Mouse (Mus musculus): Measurements from ENCODE around the gene Tnmd. TPM values are rescaled to one million over a fixed set of nuclear protein-coding genes. Genes with fewer than 3 reads are reported as not detected.

Gene Tnmd
- total RNA-seq (2023), result not detected

GRCm38 (mm10) chrX:133850680-133851079 lies at the start of gene Tnmd:
Tnmd (plus strand) TSS chrX:133850980.

DNA sequence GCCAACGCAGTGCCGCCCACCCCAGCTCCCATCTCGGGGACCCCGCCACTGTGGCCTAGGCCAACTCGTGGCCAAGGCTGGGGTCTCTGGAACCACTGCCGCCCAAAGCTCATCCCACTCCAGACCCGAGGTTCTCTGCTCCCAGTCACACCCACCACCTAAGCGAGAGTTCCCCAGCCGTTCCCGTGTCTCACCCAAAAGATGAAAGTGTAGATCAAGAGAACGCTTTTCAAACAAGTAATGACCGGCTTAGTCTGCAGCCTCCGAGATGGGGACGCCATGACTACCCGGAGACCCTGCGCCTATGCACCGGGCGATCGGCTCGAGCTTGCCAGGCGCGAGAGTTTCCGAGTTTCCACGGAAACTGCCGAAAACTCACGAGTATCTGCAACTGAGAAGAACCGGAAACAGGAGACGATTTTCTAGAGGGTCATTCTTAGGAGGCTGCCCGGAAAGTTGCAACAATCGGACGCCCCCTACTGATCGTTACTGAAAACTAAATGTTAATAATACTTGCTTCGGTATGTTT lies 47.3 kb downstream of the Tnmd start, which contains the start of gene Tspan6:
TSS of gene Tspan6 (minus strand) at position 416 of the 529 bp plus-strand sequence.

GRCm38 (mm10) chrX:133908261-133908660 lies 57.5 kb downstream of the Tnmd start, which contains the start of gene Srpx2:
Srpx2 (plus strand) TSS chrX:133908426.

Other genes starting within 250 kb of the Tnmd start
- gene Pcdh19, start 162.0 kb upstream of the Tnmd start, total RNA-seq (2023), result not detected
- gene Tspan6, start 47.4 kb downstream of the Tnmd start, total RNA-seq (2023), result under 1 TPM; 0.57 to 0.71 TPM
- under 1 TPM in 1 of 2 experiments, not detected in 1; 0.15 TPM for gene Srpx2, start 57.4 kb downstream of the Tnmd start, total RNA-seq (2023)
- gene Sytl4, start 130.8 kb downstream of the Tnmd start, total RNA-seq (2023), result under 1 TPM; 0.37 to 0.38 TPM
- gene Cstf2, start 208.2 kb downstream of the Tnmd start, total RNA-seq (2023), result 10 to 100 TPM; 15.0 to 25.0 TPM

Data from neutrophil, adult 59 days (primary cell).